Comparison of ENCODE assay signal across 22 mouse cellular contexts in genomic region chr14:10874595-10875372, GRCm38 (mm10).
DNase-seq lines count a peak whose midpoint lies in the region; ATAC-seq lines count a peak whose summit lies in the region.
"Had no signal": no experiment of that assay in that cellular context is flagged by ENCODE, and none has a peak within 500 bp of the region (broad histone marks: within the 10 kb centered on the region; RNA-seq: fewer than 3 reads in every experiment).

No protein-coding gene starts in this region.

- no peaks in the 10 kb centered on the region for H3K36me3 ChIP-seq in forebrain, embryonic 13.5 days (ENCODE audit: poor library complexity, severe bottlenecking)
- H3K36me3 ChIP-seq in forebrain, embryonic 11.5 days (ENCODE audit: control insufficient read depth, insufficient read depth, low read length) = no peaks in the 10 kb centered on the region
- H3K36me3 ChIP-seq in kidney, embryonic 14.5 days (ENCODE audit: control insufficient read depth, insufficient read depth, low read length) = no peaks in the 10 kb centered on the region
- H3K36me3 ChIP-seq: embryonic facial prominence, embryonic 13.5 days; heart, embryonic 15.5 days; hindbrain, embryonic 10.5 days had no signal

- 0 out of 2 replicates have a peak, but pooled peaks have one; percentile 51 for ATAC-seq in forebrain, embryonic 13.5 days
- ATAC-seq in forebrain, embryonic 11.5 days (replicated peaks; ENCODE audit: low FRiP score) = no peak
- ATAC-seq in kidney, embryonic 14.5 days (ENCODE audit: low FRiP score, low TSS enrichment) = no peak
- ATAC-seq: intestine, embryonic 16.5 days had no signal

- H3K4me1 ChIP-seq in forebrain, embryonic 13.5 days = no peaks in the 10 kb centered on the region
- no peaks in the 10 kb centered on the region for H3K4me1 ChIP-seq in forebrain, embryonic 11.5 days (replicated peaks; ENCODE audit: control insufficient read depth, insufficient read depth, low read length)
- H3K4me1 ChIP-seq in kidney, embryonic 14.5 days (ENCODE audit: control insufficient read depth, insufficient read depth, low read length) = no peaks in the 10 kb centered on the region
- H3K4me1 ChIP-seq: embryonic facial prominence, embryonic 13.5 days; heart, embryonic 15.5 days had no signal

- H3K27me3 ChIP-seq in forebrain, embryonic 13.5 days = no peaks in the 10 kb centered on the region
- H3K27me3 ChIP-seq in forebrain, embryonic 11.5 days (ENCODE audit: control insufficient read depth, insufficient read depth, low read length) = no peaks in the 10 kb centered on the region
- H3K27me3 ChIP-seq in kidney, embryonic 14.5 days (ENCODE audit: control insufficient read depth, insufficient read depth, low read length) = no peaks in the 10 kb centered on the region
- H3K27me3 ChIP-seq: embryonic facial prominence, embryonic 13.5 days; heart, embryonic 15.5 days had no signal

- 76% methylated on average over 3 of the region's 3 CpGs for WGBS in forebrain, embryonic 13.5 days
- 87% methylated on average over 3 of the region's 3 CpGs for WGBS in forebrain, embryonic 11.5 days
- WGBS in kidney, embryonic 14.5 days = 77% methylated on average over 3 of the region's 3 CpGs

- no peaks in the 10 kb centered on the region for H3K9me3 ChIP-seq in forebrain, embryonic 13.5 days (replicated peaks)
- no peaks in the 10 kb centered on the region for H3K9me3 ChIP-seq in forebrain, embryonic 11.5 days (ENCODE audit: control insufficient read depth, low read length)
- no peaks in the 10 kb centered on the region for H3K9me3 ChIP-seq in kidney, embryonic 14.5 days (ENCODE audit: control insufficient read depth, low read length)
- H3K9me3 ChIP-seq: embryonic facial prominence, embryonic 13.5 days; heart, embryonic 15.5 days; hindbrain, embryonic 10.5 days had no signal

- no peak for DNase-seq in forebrain, embryonic 11.5 days (ENCODE audit: low spot score)
- DNase-seq in A20 (ENCODE audit: low read depth, low spot score) = peak; percentile 28
- peak; percentile 40 for DNase-seq in embryo, embryonic 10.5 days (ENCODE audit: low spot score)
- DNase-seq in forelimb bud, embryonic 11.5 days (ENCODE audit: low read depth, low spot score) = peak; percentile 33
- DNase-seq in frontal cortex, postnatal 10 days (ENCODE audit: low spot score in 2 of 2) = no peak
- DNase-seq in adrenal gland, adult 18-20 months (ENCODE audit: low spot score in 2 of 2) = no peak
- DNase-seq: adrenal gland, adult 8-10 months; adrenal gland, postnatal 36 days; cerebellum, adult 11 months; cerebellum, adult 8-10 months; cerebellum, postnatal 14 days; gastrocnemius, postnatal 14 days; heart, adult 2 months; kidney, adult 2 months had no signal

- no peak overlapping the region for H3K27ac ChIP-seq in forebrain, embryonic 13.5 days
- H3K27ac ChIP-seq in forebrain, embryonic 11.5 days (ENCODE audit: low read depth, low read length) = no peak overlapping the region
- no peak overlapping the region for H3K27ac ChIP-seq in kidney, embryonic 14.5 days (ENCODE audit: low read depth, low read length)
- H3K27ac ChIP-seq: embryonic facial prominence, embryonic 13.5 days; heart, adult 2 months; heart, embryonic 15.5 days; hindbrain, embryonic 10.5 days; hindbrain, embryonic 14.5 days had no signal

- H3K9ac ChIP-seq in forebrain, embryonic 13.5 days = no peak overlapping the region
- H3K9ac ChIP-seq in forebrain, embryonic 11.5 days (ENCODE audit: low read length) = no peak overlapping the region
- H3K9ac ChIP-seq in kidney, embryonic 14.5 days (ENCODE audit: low read depth, low read length) = no peak overlapping the region
- H3K9ac ChIP-seq: embryonic facial prominence, embryonic 13.5 days; heart, embryonic 15.5 days; hindbrain, embryonic 14.5 days had no signal

- no peak overlapping the region for H3K4me3 ChIP-seq in forebrain, embryonic 13.5 days
- no peak overlapping the region for H3K4me3 ChIP-seq in forebrain, embryonic 11.5 days (ENCODE audit: low read depth, low read length)
- no peak overlapping the region for H3K4me3 ChIP-seq in kidney, embryonic 14.5 days (ENCODE audit: low read length)
- H3K4me3 ChIP-seq: embryonic facial prominence, embryonic 13.5 days; heart, adult 2 months; heart, embryonic 15.5 days; hindbrain, embryonic 10.5 days had no signal

- no peak overlapping the region for H3K4me2 ChIP-seq in forebrain, embryonic 13.5 days
- no peak overlapping the region for H3K4me2 ChIP-seq in forebrain, embryonic 11.5 days (ENCODE audit: low read depth, low read length, severe bottlenecking)
- no peak overlapping the region for H3K4me2 ChIP-seq in kidney, embryonic 14.5 days (replicated peaks; ENCODE audit: low read depth, low read length)
- H3K4me2 ChIP-seq: embryonic facial prominence, embryonic 13.5 days; heart, embryonic 11.5 days; heart, embryonic 15.5 days; hindbrain, embryonic 14.5 days had no signal

Comparison
In these comparisons a context has a peak if more than half of its experiments do, and no peak if none do; other contexts are left out.
1. DNase-seq: peak in A20 (single experiment), embryo, embryonic 10.5 days (single experiment) and forelimb bud, embryonic 11.5 days (single experiment); none in forebrain, embryonic 11.5 days (single experiment), frontal cortex, postnatal 10 days (0 of 2) and adrenal gland, adult 18-20 months (0 of 2).